ENCODE assay signal across 14 mouse cellular contexts in the genomic region with DNA sequence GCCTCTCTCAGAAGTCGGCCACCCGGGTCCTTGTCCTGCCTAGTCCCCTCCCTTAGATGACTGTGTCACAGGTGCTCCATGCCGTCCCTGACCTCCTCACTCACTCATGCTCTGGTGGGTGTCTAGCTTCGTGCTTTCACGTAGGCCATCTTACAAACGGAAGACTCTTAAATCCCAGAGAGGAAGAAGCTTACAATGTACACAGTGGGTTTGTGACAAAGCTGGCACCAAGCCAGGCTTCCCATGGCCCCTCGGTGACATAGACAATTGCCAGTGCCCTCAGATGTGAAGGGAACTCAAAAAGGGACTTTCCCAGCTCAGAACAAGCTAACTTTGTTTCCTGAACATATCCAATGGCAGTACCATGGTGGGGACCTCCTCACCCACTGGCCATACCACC. TPM values are rescaled to one million over a fixed set of nuclear protein-coding genes. Genes with fewer than 3 reads are reported as not detected.
DNase-seq lines count a peak whose midpoint lies in the region; ATAC-seq lines count a peak whose summit lies in the region.
"Had no signal": no experiment of that assay in that cellular context is flagged by ENCODE, and none has a peak within 500 bp of the region (broad histone marks: within the 10 kb centered on the region; RNA-seq: fewer than 3 reads in every experiment).

No protein-coding gene starts in this region.

- no peaks in the 10 kb centered on the region for H3K9me3 ChIP-seq in intestine, embryonic 16.5 days (ENCODE audit: control insufficient read depth, low read length)
- H3K9me3 ChIP-seq in intestine, embryonic 15.5 days = no peaks in the 10 kb centered on the region
- H3K9me3 ChIP-seq: embryonic facial prominence, embryonic 12.5 days; hindbrain, embryonic 15.5 days had no signal

- H3K27ac ChIP-seq in intestine, embryonic 16.5 days (ENCODE audit: low read length) = no peak overlapping the region
- no peak overlapping the region for H3K27ac ChIP-seq in intestine, embryonic 15.5 days
- H3K27ac ChIP-seq: embryonic facial prominence, embryonic 12.5 days; hindbrain, embryonic 15.5 days; layer of hippocampus, adult 2 months had no signal

- ATAC-seq in CD4-positive, CD25-positive, alpha-beta regulatory T cell, adult 4 months = no peak
- ATAC-seq in intestine, embryonic 16.5 days = peak; percentile 20; the same call in 1 of the 2 replicates
- no peak for ATAC-seq in intestine, embryonic 15.5 days
- ATAC-seq: forebrain, embryonic 14.5 days had no signal

- 0 out of 2 replicates have a peak, but pooled peaks cover 4% of the 10 kb centered on the region for H3K4me1 ChIP-seq in intestine, embryonic 16.5 days (ENCODE audit: control insufficient read depth, insufficient read depth, low read length)
- H3K4me1 ChIP-seq in intestine, embryonic 15.5 days (replicated peaks) = peaks cover 13% of the 10 kb centered on the region
- H3K4me1 ChIP-seq: embryonic facial prominence, embryonic 12.5 days; hindbrain, embryonic 15.5 days had no signal

- H3K9ac ChIP-seq in intestine, embryonic 16.5 days (ENCODE audit: low read depth, low read length) = no peak overlapping the region
- H3K9ac ChIP-seq in intestine, embryonic 15.5 days = no peak overlapping the region
- H3K9ac ChIP-seq: embryonic facial prominence, embryonic 12.5 days; hindbrain, embryonic 15.5 days had no signal

- 67% methylated on average over 7 of the region's 7 CpGs for WGBS in intestine, embryonic 16.5 days
- WGBS in intestine, embryonic 15.5 days = 60% methylated on average over 7 of the region's 7 CpGs

- H3K4me3 ChIP-seq in intestine, embryonic 16.5 days (ENCODE audit: low read length) = no peak overlapping the region
- H3K4me3 ChIP-seq in intestine, embryonic 15.5 days (replicated peaks) = no peak overlapping the region
- H3K4me3 ChIP-seq: embryonic facial prominence, embryonic 12.5 days; hindbrain, embryonic 15.5 days; layer of hippocampus, adult 2 months; myocyte had no signal

- H3K27me3 ChIP-seq in intestine, embryonic 16.5 days (replicated peaks; ENCODE audit: control insufficient read depth, insufficient read depth, low read length) = no peaks in the 10 kb centered on the region
- no peaks in the 10 kb centered on the region for H3K27me3 ChIP-seq in intestine, embryonic 15.5 days (replicated peaks)
- H3K27me3 ChIP-seq in splenic B cell, adult 2 months (ENCODE audit: control insufficient read depth, insufficient read depth, low read length, poor library complexity, severe bottlenecking) = no peaks in the 10 kb centered on the region
- H3K27me3 ChIP-seq: embryonic facial prominence, embryonic 12.5 days; hindbrain, embryonic 15.5 days had no signal

- DNase-seq in CD4-positive, CD25-positive, alpha-beta regulatory T cell, adult 2 months (ENCODE audit: low read depth, low spot score) = peak; percentile 53
- DNase-seq in retina, postnatal 1 day = peak; percentile 40
- DNase-seq in retina, embryonic 14.5 days (ENCODE audit: low spot score) = no peak
- peak; percentile 47 for DNase-seq in splenic B cell, adult 2 months (ENCODE audit: low read depth, low spot score)
- no peak for DNase-seq in neural tube, embryonic 10.5 days (ENCODE audit: extremely low spot score, low spot score)
- DNase-seq: cerebellum, adult 8-10 months had no signal

- H3K4me2 ChIP-seq in intestine, embryonic 16.5 days (ENCODE audit: low read depth, low read length) = no peak overlapping the region
- no peak overlapping the region for H3K4me2 ChIP-seq in intestine, embryonic 15.5 days (replicated peaks)
- H3K4me2 ChIP-seq: embryonic facial prominence, embryonic 12.5 days; hindbrain, embryonic 15.5 days had no signal

- H3K36me3 ChIP-seq in intestine, embryonic 16.5 days (ENCODE audit: control insufficient read depth, insufficient read depth, low read length) = no peaks in the 10 kb centered on the region
- no peaks in the 10 kb centered on the region for H3K36me3 ChIP-seq in intestine, embryonic 15.5 days
- H3K36me3 ChIP-seq in splenic B cell, adult 2 months (ENCODE audit: control insufficient read depth, insufficient read depth, low read length, poor library complexity, severe bottlenecking) = no peaks in the 10 kb centered on the region
- H3K36me3 ChIP-seq: embryonic facial prominence, embryonic 12.5 days; hindbrain, embryonic 15.5 days had no signal

RNA-seq across cellular contexts. Expression of gene Rps6ka1, which starts 15.8 kb away (rescaled TPM):
- 100 to 1,000 TPM; 118 to 183 TPM for polyA plus RNA-seq in CD4-positive, CD25-positive, alpha-beta regulatory T cell, adult 4 months (2017; shearing (Covaris generic))
- polyA plus RNA-seq in intestine, embryonic 16.5 days (2015; fragmentation: Nextera tagmentation; extraction: Ambion mirVana) = 148 and 156 TPM in 2 replicates
- polyA plus RNA-seq in intestine, embryonic 15.5 days (2015; fragmentation: Nextera tagmentation; extraction: Ambion mirVana) = 124 and 133 TPM in 2 replicates

Comparison
In these comparisons a context has a peak if more than half of its experiments do, and no peak if none do; other contexts are left out.
1. DNase-seq: peak in CD4-positive, CD25-positive, alpha-beta regulatory T cell, adult 2 months (single experiment), retina, postnatal 1 day (single experiment) and splenic B cell, adult 2 months (single experiment); none in retina, embryonic 14.5 days (single experiment) and neural tube, embryonic 10.5 days (single experiment).